Mouse (Mus musculus): ENCODE measurements around the gene Stx8.

Stx8 gene

DNA sequence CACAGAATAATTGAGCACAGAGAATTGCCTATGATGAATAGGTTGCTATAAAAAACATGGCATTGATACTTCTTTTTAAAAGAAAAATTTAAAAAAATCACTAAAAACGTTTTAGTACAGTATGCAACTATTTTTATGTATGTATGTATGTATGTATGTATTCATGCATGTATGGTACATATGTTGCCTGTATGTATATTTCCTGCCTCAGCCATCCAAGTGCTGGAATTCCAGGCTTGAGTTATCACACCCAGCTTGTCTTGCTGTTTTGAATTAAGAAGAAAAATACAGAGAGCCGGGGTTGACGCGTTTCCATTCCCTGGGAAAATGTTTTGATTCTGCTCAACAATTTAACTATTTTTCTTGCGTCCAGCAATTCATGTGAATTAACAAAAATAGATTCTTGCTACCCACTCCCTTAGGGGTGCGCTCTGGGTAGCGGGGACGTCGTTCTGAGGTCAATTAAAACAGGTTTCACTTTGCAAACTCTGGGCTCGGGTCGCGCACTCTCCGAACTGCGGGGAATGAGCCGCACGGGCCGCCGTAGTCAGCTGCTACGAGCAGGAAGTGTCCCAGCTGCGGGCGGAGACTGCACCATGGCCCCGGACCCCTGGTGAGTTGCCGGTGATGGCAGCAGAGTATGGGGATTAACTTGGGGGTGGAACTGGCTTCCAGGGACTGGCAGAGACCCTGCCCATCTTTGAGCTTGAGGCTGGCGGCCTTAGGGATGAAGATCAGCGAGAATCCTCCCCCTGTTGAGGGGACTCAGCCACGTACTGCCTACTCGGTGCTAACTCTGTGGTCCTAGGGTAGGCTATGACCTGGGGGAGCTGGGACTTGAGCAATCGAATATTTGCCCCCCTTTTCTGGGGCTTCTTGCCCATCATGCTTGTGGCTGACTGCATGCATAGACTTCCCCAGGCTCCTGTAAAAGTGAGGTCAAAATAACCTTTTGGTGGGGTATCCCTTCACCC is at the start of gene Stx8:
Stx8 (plus strand) TSS at position 289 of the 974 bp plus-strand sequence.
- DNase-seq (ENCODE audit: extremely low spot score): peak; percentile 89

DNA sequence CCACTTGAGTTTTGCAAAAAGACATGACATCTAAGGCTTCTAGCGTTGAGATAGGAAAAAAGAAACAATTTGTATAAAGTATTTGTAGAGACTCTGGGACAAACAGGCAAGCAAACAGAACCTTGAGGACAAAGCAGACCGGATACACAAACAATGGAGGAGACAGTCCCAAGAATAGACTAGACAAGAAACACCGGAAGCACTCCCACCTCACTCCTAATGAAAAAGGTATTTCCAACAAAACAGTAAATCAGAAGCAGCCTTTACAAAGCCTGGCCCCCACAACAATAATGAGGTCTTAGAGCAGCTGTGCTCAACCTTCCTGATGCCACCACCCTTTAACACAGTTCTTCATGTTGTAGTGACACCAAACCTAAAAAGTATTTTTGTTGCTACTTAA is 48.9 kb upstream of the Stx8 start:
- DNase-seq (ENCODE audit: extremely low spot score): no peak

DNA sequence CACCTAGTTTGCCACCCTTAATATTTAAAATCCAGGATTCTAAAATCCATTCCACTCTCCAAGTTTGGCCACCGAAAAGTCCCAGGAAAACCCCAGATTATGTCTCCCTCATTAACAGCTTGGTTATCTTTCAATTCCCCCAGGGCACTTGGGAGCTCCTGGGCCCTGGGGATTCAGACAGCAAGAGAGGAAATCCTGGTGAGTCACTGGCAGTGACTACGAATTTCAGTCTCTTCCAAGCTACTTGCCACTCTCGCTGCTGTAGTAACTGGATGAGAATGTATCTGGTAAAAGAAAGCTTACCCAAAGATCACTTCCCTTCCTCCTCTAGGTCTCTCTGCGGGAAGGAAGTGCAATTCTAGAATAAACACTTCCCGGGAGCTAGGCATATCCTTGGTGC is 46.4 kb upstream of the Stx8 start:
- DNase-seq (ENCODE audit: extremely low spot score): no peak

DNA sequence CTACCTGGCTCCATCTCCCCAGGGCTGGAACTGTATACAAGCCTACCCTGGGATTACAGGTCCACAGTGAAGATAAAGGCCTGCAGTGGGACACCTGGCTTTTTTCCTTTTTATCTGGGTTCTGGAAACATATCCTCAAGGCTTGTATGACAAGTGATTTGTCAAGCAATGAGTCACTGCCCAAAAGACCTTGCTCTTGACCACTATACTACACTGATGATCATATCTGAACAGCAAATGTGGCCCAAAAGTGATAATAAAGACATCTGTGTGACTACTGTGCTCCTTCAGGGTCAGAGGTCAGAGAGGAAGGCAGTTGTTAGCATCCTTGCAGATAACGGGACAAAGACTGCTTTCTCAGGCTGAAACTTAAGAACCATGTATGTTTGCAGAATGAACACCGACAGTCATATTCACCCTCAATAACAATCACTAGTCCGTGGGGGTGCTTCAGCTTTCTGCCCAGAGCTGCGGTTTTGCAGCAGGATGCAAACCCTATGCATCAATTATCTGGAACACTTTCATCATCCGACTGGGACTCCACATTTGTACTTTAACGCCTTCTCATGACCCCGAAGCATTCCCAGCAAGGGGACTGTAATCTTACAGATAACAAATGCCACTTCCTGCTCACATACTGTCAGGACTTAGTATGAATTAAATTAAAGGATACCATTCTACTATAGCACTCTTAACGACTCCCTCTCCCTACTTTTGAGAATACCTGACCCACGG is 45.6 kb upstream of the Stx8 start:
- no peak for DNase-seq (ENCODE audit: extremely low spot score)

DNA sequence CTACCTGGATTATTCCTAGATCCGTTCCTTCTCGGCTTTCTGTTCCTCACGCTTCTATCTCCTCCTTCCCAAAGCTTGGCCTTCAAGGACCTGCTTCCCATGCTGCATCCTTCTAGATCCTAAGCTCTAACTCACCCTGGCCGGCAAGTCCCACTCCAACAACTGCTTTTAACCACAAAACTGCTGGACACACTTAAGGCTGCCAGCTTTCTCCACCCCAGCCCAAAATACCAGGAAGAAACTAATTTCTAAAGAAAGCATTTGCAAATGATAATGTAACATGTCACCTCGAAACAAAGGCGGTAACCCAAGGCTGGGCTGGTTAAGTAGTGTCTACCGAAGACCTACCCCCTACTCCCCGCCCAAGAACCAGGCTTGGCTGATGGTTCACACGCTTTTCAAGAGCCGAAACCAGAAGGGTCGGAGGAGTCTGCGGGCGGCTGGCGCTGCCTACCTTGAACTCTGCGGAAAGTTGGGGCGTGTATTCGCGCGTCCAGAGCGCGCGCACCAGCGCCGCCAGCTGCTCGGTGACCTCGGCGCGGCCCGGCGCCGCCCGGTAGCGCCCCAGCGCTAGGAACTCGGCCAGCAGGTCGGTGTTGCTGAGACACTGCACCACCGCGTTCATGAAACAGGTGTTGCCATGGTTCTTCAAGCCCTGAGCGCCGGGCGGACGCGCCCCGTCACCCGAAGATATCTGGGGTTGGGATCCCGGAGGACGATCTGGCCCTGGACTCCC is 44.7 kb upstream of the Stx8 start:
- peak; percentile 61 for DNase-seq (ENCODE audit: extremely low spot score)

DNA sequence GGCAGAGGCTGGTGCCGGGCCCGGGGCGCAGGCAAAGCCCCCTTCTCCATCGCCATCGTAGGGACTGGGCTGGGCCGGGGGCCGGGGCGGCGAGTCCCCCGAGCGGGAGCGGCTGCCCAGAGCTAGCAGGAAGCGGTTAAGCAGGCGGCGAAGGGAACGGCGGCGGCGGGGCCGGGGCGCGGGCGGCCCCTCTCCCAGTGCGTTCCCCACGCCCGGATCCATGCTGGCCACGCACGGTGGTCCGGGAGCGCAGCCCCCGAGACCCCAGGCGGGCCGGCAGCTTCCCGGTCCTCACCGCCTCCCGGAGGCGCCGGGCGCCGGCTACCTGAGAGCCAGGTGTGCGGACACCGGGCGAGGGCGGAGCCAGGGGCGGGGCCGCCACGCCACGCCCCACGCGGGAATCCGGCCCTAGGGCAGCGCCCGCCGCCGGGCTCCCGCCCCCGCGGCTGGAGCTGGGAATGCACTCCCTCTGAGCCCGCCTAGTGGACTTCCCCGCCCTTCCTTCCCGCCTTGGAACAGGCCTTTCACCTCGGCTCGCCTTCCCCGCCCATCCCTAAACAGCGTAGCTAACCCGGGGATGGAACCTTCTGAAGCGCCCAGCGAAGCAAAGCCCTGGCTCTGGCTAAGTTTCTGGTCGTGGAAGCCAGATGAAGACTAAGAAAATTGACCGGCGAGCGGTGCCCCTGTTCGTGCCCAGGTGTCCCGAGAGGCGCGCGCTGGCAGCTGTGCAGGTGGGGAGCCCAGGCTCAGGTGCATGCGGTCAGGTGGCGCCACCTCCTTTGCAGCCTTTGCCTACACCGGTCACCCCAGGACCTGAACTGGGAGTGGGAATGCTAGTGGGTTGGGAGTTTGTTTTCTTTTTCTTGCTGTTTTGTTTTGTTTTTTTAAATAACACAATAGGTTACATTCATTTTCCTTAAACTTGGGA is 43.9 kb upstream of the Stx8 start, which contains the start of gene Usp43:
Usp43 (minus strand) TSS at position 327 of the 928 bp plus-strand sequence.
- DNase-seq (ENCODE audit: extremely low spot score): peak; percentile 68

DNA sequence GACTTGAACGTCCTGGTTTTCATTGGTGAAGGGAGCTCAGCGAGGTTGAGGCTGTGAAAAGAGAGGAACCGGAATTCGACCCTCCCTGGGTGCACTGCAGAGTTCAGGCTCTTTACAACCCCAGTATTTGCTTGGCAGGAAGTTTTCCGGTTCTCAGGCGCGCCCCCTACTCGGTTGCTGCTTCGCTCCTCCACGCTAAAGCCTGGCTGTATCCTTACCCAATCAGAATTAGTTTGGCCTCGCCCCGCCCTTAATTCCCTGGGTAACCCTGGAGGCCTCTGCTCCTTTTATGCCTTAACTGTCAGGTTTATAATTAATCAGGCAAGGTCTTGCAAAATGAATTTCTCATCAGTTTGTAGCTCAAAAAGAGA is 43.3 kb upstream of the Stx8 start:
- DNase-seq (ENCODE audit: extremely low spot score): peak; percentile 78

DNA sequence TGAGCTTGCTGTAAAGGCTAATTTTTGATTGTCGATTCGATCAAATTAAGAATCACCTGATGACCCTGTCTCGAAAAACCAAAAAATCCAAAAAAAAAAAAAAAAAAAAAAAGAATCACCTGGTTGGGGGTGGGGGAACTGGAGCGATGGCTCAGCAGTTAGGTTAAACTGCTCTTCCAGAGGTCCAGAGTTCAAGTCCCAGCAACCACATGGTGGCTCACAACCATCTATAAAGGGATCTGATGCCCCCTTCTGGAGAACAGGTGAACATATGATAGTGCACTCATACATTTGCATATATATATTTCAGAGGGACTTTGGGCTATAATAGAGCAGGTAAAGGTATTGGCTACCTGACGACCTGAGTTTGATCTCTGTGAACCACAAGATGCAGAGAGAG is 42.3 kb upstream of the Stx8 start:
- DNase-seq (ENCODE audit: extremely low spot score): no peak

DNA sequence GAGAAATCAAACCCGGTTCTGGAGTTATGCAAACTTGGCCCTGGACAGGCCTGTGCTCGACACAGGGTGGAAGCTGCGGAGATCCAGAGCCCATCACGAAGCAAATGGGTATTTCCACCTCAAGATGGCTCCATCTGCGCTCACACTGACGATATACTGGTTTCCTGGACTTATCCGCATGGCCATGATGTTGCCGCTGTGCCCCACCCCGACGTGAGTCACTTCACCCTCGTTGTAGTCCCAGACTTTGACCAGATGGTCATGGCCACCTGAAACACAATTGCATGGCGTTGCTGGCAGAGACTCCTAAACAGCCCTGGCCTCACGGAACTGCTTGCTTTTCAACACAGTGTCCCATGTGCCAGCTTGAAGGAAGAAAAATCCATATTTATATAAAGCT is 41.0 kb upstream of the Stx8 start:
- no peak for DNase-seq (ENCODE audit: extremely low spot score)

DNA sequence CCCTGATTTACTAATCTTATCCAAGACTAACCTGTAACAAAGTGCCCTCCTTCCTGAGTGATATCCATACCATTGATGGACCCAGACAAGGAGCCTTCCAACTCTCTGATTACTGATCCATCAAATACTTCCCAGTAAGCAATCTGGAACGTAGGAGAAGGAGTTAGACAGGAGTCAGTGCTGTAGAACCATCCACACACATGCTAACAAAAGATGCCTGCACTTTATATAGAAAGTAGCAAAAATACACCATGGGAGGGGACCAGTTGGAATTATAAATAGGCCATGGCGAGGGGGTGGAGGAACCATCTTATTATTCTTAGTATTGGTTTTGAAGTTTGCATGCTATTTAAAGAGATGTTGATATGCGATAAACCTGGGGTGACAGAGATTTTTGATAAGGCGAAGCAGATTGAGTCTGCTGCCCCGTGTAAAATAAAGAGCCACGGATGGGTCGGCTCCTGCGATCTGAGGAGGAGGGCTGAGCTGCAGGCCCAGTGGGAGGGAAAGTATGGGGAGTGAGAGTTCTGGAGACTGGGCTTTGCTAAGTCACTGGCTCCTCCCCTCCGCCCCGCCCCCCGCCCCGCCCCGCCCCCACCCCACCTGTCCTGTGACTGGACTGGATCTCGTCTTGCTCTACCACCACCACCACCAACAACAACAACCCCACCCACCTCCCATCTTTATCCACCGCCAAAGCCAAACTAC is 39.5 kb upstream of the Stx8 start:
- DNase-seq (ENCODE audit: extremely low spot score): peak; percentile 25

DNA sequence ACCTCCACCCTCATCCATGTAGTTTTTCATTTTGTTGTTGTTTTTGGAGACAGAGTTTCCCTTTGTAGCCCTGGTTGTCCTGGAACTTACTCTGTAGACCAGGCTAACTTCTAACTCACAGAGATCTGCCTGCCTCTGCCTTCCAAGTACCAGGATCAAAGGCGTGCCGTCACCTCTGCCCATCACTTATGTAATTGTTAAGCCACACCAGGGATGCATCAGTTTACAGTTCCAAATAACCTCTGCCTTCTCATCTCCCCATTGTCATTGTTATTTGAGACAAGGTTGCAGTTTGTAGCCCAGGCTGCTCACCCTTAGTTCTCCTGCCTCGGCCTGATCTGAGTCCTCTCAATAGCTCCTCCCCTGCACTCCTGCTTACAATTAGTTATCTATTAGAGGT is 33.8 kb upstream of the Stx8 start:
- DNase-seq (ENCODE audit: extremely low spot score): no peak

DNA sequence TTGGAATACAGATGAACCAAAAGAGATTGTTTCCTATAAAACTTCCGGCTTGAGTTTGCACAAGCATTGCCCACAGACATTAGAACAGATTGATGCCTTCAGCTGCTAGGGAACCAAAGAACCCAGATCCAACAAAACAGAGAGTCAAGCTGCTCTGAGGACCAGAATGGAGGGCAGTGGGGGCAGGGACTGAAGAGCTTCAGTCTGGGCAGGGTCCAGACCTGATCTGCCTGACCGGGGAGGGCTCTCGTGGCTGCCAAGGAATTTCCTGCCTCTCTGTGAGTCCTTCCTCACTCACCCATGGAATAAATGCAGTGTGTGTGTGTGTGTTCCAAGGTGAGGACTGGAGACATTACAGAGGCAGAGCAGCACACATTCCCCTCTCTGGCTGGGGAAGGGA is 17.8 kb upstream of the Stx8 start:
- no peak for DNase-seq (ENCODE audit: extremely low spot score)

DNA sequence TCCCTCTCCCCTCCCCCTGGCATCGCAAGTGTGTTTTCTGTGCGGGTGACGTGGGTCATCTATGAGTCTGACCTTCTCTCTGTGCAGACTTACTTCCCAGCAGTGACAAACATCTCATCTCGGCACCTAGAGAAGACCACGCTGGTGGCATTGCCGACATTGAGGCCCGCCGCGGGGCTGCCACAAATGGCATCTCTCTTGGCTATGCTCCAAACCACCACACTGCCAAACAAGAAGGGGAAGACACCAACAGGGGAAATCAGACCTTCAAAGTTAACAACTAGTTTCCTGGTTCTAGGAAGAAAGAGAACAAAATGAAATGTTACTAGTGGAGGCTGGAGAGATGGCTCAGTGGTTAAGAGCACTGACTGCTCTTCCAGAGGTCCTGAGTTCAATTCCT is 16.5 kb upstream of the Stx8 start:
- DNase-seq (ENCODE audit: extremely low spot score): no peak

DNA sequence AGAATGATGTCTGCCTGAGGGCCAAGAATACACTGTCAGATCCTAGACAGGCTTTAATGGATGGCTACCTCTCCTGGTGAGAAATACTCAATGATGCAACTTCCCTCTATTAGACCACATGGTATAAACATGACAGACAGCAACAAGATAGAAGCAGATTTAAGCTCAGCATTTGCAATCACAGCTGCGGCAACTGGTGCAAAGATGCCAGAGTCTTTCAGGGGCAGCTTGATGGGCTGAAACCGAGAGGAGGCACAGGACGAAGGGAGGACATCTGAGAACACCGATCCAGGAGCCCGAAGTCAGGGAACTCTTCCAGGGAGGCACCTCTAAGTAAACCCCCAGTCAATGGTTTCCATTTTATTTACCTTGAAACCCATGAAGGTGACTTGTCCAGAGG is 12.4 kb upstream of the Stx8 start:
- no peak for DNase-seq (ENCODE audit: extremely low spot score)

DNA sequence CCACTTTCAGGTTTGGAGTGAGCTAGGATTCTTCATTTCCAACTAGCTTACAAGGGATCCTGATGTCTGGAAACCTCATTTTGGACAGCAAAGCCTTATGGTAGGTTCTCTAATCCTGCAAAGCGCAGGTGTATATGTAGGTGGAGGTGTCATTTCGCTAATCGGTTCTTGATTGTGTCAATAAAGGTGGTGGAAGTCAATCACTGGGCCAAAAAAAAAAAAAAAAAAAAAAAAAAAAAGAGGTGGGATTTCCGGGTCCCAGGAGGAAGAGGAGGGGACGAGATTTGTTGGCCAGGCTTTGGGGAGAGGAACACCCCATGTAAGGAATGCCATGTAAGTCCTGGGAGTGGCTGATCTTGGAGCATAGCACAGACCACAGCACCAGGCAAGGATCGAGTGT is 11.6 kb upstream of the Stx8 start:
- DNase-seq (ENCODE audit: extremely low spot score): no peak

DNA sequence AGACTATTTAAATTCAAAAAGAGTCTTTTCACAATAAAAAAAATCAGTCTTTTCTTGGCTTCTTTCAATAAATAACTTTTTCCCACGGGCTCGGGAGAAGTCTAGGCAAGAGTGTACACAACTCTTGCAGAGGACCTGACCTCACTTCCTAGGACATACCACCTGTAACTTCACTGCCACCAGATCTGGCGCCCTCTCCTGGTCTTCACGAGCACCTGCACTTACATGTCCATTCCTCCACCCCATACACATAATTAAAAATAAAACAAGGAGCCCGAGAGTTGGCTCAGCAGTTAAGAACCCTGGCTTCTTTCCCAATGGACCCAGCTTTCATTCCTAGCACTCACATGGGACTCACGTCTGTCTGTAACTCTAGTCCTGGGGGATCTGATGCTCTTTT is 1.9 kb upstream of the Stx8 start:
- DNase-seq (ENCODE audit: extremely low spot score): no peak

DNA sequence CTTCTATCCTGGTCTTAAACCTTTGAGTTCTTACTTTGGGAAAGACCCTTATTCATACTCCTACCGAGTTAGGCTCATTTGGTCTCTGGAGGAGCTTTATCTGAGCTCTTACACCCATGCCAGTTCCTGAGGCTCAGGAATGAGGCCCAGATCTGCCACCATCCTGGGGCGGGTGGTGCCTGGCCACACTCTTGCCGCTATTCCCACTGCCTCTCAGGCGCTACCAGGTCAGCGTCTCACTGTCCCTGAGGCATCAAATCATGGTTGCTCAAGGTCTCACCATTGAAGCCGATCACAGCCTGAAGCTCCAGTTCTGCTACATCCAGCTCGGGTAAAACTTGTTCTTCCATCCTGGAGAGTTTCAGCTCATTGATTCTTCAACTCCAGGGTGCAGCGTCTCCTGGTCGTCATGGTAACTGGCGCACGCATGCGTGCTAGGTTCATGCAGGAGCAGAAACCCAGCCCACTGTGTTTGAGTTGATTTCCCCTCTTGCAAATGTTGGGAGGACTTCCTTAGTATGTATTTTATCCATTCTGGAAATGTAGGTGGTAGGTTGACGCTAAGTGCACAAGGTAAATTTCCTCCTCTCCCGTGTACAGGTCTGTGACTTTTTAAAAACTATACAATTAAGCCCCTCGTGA is 630 bp upstream of the Stx8 start, which contains the start of gene Cfap52:
Cfap52 (minus strand) TSS at position 410 of the 642 bp plus-strand sequence.
- peak; percentile 85 for DNase-seq (ENCODE audit: extremely low spot score)

DNA sequence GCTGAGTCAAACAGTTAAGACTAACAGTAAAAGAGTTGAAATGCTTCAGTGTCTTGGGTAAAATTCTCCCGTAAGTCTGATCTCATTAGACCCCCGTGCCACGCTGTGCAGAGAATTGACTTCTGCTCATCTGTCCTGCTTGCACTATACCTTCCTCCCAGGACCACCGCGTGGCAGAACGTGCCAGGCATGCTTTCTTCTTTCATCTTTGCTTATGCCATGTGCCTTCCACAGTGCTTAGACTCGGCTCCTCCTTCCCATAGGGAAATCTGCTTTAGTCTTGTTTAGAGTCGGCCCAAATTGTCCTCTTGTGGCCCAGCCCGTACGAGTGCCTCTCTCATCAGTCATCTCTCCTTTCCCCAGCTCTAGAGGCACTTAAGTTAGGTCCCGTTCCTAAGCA is 1.8 kb downstream of the Stx8 start:
- no peak for DNase-seq (ENCODE audit: extremely low spot score)

DNA sequence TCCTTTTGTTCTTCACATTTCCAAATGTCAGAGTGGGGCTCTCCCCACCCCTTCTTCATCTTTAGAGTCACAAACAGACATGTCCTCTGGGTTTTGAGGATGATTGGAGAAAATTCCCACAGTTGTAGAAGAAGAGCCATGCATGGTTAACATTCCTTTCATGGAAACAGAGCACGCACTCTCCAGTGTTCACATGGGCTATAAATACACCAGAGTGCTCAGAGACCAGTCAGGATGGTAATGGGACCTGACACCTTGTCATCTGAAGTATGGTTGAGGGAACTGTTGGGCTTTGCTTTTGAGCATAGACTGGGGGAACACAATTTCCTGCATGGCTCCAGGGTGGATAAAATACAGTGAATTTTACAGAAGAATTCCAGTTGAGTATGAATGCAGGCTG is 6.6 kb downstream of the Stx8 start:
- DNase-seq (ENCODE audit: extremely low spot score): no peak

DNA sequence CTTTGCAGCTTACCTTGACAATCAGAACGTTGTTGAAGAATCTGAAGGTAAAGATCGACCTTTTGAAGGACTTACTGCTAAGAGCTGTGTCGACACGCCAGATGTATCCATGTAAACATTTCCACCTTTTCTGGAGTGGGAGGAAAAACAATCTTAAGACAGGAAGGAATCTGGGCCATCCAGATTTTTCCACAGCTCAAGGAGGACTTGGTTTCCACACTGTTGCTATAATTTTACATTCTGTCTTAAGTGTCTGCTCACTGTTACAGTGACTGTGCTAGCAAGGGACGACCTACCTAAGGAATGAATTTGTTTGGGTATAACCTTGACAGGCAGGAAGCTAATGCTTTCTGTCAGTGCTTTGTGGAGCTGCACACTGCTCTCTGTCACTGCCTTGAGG is 7.2 kb downstream of the Stx8 start:
- DNase-seq (ENCODE audit: extremely low spot score): no peak
